Mouse (Mus musculus) cerebellum, adult 9-11 months (tissue): ENCODE results near the gene Prom1.
"Not testable (repeated sequence)": the region's sequence is repeated elsewhere in the genome, so short reads cannot be mapped to it uniquely, and the experiment has no call there.

Experiments used
- DNase-seq: peaks from one replicate; pipeline ENCODE4 v3.0.0; 2022

Gene Prom1

GRCm38 (mm10) chr5:44101231-44102110 is at the start of gene Prom1:
TSS of gene Prom1 (minus strand) at chr5:44102032.
- DNase-seq, result peak; percentile 72

DNA sequence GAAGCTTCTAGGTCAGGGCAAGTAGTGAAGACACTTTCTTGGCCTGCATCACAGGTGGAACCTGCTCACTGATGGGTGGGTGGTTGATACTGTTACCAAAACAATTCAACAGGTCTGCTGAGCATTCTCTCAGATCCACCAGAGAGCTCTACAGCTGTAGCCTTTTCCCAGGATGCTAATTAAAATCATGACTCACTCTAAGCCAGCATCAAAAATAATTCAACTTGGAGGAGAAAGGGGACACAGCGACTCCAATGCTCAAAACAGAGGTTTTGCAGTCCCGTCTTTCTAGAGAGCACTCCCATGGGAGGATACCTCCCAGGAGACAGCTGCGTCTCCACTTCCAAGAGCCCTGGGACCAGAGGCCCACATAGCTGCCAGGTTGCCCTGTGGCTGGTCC is 45.9 kb upstream of the Prom1 start:
- DNase-seq, result no peak

GRCm38 (mm10) chr5:44146437-44147332 is 44.9 kb upstream of the Prom1 start:
- no peak for DNase-seq

- DNase-seq, result no peak
These were observed 41.8 kb upstream of the Prom1 start for GRCm38 (mm10) chr5:44143467-44144235.

GRCm38 (mm10) chr5:44127487-44127886 is 25.7 kb upstream of the Prom1 start:
- DNase-seq, result no peak

DNA sequence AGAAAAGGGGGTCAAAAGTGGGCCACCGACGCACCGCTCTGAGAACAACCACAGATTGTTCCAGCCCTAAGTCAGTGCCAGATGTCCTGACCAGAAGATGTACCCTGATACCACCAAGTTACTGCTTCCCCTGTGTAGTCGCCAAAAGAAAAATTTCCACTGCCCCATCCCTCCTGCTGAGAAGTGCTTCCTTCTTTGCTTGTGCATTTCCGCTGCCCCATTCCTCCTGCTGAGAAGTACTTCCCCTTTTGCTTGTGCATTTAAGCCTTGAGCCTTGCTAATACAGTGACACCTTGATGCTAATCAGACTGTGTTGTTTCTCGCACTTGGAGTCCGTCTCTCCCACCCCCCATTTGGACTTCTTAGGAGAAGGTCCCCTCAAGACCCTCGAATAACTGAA is 24.7 kb upstream of the Prom1 start:
- not testable (repeated sequence) for DNase-seq

- peak; percentile 78 for DNase-seq
These were observed 19.6 kb upstream of the Prom1 start for GRCm38 (mm10) chr5:44121390-44121789.

- DNase-seq, result no peak
These were observed 11.3 kb upstream of the Prom1 start for GRCm38 (mm10) chr5:44113138-44113537.

GRCm38 (mm10) chr5:44109121-44109520 is 7.3 kb upstream of the Prom1 start:
- no peak for DNase-seq

GRCm38 (mm10) chr5:44108125-44108524 is 6.3 kb upstream of the Prom1 start:
- no peak for DNase-seq

DNA sequence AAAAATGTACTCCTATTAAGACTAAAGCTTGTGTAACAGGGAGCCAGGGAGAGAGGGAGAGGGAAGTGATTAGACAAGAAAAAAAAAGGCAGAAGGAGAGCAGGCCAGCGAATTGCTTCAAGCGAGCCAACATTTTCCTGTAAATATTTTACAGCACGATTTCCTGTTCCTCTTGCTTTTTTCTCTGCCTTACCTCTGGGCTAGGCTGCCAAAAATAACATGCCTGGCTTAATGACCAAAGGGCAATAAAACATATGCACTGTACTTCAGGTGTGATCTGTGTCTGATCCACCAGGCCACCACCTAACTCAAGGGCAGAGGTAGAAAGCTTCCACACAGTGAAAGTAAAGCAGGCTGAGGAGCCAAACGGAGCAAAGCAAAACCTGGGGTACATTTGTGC is 3.4 kb upstream of the Prom1 start:
- DNase-seq, result no peak

DNA sequence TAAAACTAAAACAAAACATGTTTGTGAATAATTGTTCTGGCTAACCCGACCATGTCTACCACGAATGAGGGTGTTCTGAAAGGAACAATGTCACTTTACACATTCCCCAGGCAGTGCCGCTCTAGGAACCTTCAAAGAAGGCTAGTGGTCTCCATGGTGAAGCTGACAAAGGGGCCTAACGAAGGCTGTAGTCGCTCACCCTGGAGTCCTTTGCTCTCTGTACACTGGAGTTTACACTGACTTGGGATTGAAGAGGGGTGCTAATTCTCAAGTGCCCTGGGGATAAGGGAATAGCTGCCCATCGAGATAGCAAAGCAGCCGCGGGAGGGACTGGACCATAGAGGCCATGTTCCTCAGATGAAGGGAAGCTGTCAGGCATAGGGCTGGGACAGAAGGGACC is 2.9 kb upstream of the Prom1 start:
- DNase-seq, result no peak

DNA sequence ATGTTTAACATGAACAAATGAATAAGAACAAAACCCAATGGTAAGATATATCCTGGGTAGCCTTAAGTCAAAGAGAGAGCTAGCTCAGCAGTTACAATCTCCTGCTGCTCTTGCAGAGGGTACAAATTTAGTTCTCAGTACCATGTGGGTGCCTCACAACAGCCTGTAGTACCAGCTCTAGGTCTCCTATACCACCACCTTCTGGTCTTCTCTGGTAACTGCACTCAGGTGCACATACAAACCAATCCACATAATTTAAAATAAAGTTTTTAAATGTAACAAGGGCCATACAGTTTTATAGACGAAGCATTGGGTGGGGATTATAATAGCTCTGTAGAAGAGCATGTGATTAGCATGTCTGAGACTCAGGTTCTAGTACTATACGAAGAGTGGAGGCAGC is 2.3 kb upstream of the Prom1 start:
- DNase-seq, result no peak

GRCm38 (mm10) chr5:44103121-44103520 is 1.3 kb upstream of the Prom1 start:
- no peak for DNase-seq

- DNase-seq, result peak; percentile 89
These were observed 1.1 kb downstream of the Prom1 start for GRCm38 (mm10) chr5:44100544-44101230.

DNA sequence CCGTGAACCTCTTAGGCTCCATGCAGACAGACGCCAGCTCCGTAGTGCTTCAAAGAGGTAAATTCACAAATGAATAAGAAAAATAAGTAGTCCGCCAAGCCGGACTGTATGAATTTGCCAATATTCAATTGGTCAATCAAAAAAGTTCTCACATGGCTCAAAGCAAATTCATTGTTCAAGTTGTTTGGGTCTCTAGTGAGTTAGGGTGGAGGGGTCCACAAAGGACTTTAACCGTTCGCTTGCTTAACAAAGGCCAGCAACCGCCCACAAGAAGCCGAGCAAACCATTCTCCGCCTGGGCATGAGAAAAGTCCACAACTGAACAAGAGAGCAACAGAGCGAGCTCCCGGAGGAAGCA is 1.7 kb downstream of the Prom1 start:
- no peak for DNase-seq

DNA sequence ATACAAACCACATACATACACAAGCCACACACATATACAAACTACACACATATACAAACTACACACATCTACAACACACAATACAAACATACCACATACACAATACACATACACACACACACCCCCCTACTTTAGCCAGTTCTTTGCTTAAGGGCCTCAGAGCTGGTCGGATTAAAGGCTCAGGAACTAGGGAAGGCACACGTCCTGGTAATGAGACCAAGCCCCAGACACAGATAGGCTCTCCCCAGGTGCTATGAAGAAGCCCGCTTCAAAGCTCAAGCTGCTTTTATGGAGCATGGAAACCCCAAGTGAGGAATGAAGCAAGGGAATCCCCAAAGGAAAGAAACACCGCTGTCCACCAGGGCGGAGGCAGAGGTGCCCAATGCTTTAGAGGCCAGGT is 4.8 kb downstream of the Prom1 start:
- no peak for DNase-seq

GRCm38 (mm10) chr5:44096106-44096505 is 5.7 kb downstream of the Prom1 start:
- DNase-seq, result no peak

DNA sequence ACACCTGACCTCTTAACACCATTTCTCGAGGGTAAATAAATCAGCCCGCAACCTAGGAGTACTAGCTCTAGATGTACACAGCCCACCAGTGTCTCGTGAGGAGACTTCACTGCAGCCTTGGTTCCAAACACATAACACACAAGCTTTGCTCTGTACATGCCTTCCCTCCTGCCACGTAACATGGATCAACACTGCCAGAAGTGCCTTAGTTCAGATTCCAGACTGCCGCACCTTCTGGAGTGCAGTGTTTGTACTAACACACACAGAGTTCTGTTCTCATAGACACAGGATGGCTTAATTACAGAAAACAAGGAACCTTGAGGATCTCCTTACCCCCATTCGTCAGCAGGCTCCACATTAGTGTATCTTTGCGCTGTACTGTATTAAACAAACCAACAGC is 6.1 kb downstream of the Prom1 start:
- no peak for DNase-seq

DNA sequence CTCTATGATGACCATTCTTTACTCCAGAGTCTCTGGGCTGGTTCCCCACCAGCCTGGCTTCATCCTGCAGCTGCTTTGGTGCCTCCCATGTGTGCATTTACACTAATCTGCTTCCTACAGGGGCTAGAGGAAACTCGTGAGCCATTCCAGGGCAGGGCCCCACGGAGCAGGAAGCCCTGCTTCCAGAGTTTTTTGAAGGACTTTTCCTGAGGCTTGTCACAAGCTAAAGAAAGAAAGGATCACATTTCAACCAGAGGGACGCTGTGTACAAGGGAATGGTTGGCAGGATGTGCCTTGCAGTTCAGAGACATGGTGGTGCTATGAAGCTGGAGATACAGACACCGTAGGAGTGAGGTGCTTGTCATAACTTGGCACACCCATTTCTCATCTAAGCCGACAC is 14.8 kb downstream of the Prom1 start:
- no peak for DNase-seq

DNA sequence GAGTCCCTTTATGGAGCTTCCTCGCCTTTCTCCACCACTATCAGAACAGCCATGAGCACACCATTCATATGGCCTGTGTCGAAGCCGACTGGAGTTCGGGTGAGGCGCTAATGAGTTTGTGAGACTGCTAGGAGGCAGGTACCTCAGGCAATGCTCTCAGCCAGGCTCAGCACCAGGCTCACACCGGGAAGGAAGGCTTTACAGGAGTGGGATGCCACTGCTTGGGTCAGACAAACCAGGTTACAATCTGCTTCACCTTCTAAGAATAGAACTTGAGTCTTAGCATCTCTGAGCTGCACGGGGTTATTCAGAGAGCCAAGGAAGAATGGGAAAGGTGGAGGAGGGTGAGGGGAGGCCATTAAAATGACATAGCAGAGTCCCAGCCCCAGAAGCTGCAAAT is 16.0 kb downstream of the Prom1 start:
- peak; percentile 67 for DNase-seq

GRCm38 (mm10) chr5:44081108-44081507 is 20.7 kb downstream of the Prom1 start:
- DNase-seq, result no peak
